Comparison of ENCODE assay signal across 20 mouse cellular contexts in genomic region chr17:4639531-4639930, GRCm38 (mm10).
"Had no signal": no experiment of that assay in that cellular context is flagged by ENCODE, and none has a peak within 500 bp of the region (broad histone marks: within the 10 kb centered on the region; RNA-seq: fewer than 3 reads in every experiment).

No protein-coding gene starts in this region.

- DNase-seq: forebrain, postnatal 0 days; gastrocnemius, postnatal 14 days; heart, postnatal 10 days; heart, postnatal 36 days; kidney, adult 11 months; kidney, postnatal 10 days; kidney, postnatal 25 days; layer of hippocampus, adult 9-11 months; layer of hippocampus, postnatal 36 days; left cerebral cortex, postnatal 4 days had no signal

- H3K4me1 ChIP-seq: hindbrain, embryonic 13.5 days; hindbrain, embryonic 15.5 days; limb, embryonic 15.5 days; liver, embryonic 12.5 days had no signal

- H3K27ac ChIP-seq: heart, embryonic 10.5 days; hindbrain, embryonic 13.5 days; hindbrain, embryonic 15.5 days; hindbrain, postnatal 0 days; kidney, embryonic 15.5 days; limb, embryonic 13.5 days; liver, embryonic 12.5 days; liver, embryonic 14.5 days had no signal

- H3K4me3 ChIP-seq: heart, embryonic 10.5 days; heart, embryonic 12.5 days; hindbrain, embryonic 13.5 days; hindbrain, embryonic 15.5 days; kidney, embryonic 15.5 days; limb, embryonic 13.5 days; limb, embryonic 15.5 days; liver, embryonic 12.5 days had no signal
